Mouse (Mus musculus) stomach, postnatal 0 days (tissue): ENCODE measurements around the gene Sf3b6.

Experiments used
- CTCF ChIP-seq: IDR thresholded peaks from 2 replicates; pipeline ENCODE4 v1.5.1; 2016; ENCODE audit warnings: antibody characterized with exemption, low read depth, mild to moderate bottlenecking, moderate library complexity
- EP300 ChIP-seq: optimal IDR thresholded peaks from 2 replicates; pipeline ENCODE3; 2016; ENCODE audit warnings: antibody characterized with exemption

DNA sequence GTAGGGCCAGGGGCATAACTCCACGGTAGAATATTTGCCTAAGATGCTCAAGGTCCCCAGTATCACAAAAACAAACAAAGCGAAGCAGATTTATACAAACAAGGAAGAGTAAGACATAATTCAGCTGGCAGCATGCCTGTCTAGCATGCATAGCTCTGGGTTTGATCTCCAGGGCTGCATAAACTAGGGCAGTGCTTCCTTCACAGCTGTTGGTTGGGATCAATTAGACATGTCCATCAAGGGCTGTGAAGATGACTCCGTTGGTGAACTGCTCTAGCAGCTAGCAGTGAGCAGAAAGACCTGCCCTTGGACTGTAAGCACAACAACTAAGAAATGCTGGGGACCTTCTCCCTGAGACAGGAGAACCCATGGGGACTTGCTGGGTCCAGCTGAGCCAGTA lies 5.6 kb upstream of the Sf3b6 start:
- TF ChIP-seq CTCF (no peak), EP300 (no peak)
